Mouse (Mus musculus) c-Kit-negative CD71-positive TER-119-positive erythroid progenitor cells, embryonic 14.5 days (primary cell): ENCODE data around the gene Selenoo.

Source experiments
- DNase-seq: peaks from one replicate; pipeline ENCODE4 v3.0.0-alpha.2; 2013; ENCODE audit warnings: low read depth, low spot score

The Selenoo gene

DNA sequence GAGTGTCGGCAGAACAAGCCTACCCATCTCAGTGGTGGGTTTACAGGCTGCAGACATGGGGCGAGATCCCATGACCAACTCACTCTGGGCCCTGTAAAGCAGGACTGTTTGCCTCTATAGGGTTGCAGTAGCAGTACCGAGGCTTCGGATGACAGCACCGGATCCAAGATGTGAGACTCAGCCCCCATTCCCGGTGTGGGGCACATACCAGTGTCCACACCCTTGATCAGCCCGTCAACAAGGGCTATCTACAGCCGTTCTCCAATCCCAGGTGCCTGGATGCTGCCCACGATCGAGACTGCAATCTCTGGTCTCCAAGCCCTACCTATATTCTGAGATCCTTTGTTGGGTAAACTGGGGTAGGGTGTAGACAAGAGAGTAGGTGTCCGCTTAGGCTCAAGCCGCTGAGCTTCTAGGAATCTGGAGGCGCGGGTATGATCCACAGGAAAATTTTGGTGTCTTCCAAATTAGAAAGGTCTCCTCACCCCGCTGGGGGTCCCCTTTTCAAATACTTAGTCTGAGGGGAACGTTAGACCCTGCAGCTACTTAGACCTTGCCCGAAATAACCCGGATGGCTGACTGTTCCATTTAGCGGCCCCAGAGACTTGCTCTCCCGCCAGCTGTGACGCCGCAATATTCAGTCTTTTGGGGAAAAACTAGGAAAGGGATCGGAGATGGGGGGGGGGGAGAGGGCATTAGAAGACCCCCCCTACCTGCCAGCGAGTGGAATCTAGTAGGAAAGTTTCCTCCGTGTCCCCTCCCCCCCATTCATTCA, 59.8 kb downstream of the Selenoo start:
- no peak for DNase-seq

- no peak for DNase-seq
Measured at GRCm38 (mm10) chr15:89149271-89150040, 60.6 kb downstream of the Selenoo start, which contains the start of gene Mapk11. Mapk11 (minus strand) TSS chr15:89149628.
